1 mouse cellular context compared by ENCODE assay signal in the genomic region with DNA sequence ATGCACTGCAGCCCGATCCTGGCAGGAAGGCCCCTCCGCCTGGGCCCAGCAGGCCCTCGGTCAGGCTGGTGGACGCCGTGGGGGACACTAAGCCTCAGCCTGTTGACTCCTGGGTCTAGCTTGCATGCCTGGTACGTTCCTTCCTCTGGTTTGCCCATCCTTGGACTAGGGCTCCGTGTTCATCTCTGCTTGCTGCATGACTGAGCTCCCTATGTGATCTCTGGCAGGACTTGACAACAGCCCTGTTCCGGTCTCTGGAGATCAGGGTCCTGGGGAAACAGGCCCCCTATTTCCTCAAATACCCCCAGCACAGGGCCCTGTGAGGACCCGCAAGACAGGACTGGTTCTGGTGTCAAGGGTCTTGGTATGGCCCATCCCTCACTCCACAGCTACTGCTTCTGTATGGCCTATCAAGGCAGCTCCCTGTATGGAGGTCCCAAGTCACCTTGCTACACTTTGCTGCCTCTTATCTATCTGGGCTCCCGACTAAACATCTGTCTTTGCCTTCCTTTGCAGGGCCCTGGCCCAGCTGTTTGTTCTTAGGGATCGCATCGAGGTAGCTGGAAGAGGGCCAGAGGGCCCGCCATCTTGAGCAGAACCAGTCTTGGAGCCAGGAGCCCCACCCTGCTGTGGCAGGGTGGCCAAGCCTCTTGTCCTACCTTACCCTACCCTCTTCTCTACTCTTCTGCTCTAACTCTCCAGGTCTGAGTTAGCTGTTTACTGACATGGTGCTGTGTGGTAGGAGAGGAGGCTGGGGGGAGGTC.
TF ChIP-seq lines count a peak whose summit lies in the region.

No protein-coding gene starts in this region.

TF ChIP-seq in MEL, 35 proteins besides CTCF, POLR2A, EP300 and RAD21:
- TF ChIP-seq MEF2A (IDR thresholded peaks at IDR 0.05; ENCODE audit: extremely low read depth, insufficient replicate concordance, low read depth, low read length, poor library complexity, severe bottlenecking), result no peak
- TF ChIP-seq POLR2AphosphoS5 (IDR thresholded peaks at IDR 0.05; ENCODE audit: borderline replicate concordance, low read depth, low read length), result no peak
- TF ChIP-seq NELFE (IDR thresholded peaks at IDR 0.05; ENCODE audit: low read depth, low read length), result no peak
- no peak for TF ChIP-seq SMC3 (IDR thresholded peaks at IDR 0.05; ENCODE audit: low read depth, low read length)
- no peak for TF ChIP-seq ZKSCAN1 (IDR thresholded peaks at IDR 0.05; ENCODE audit: low read depth, low read length)
- TF ChIP-seq MAFK (IDR thresholded peaks at IDR 0.05; ENCODE audit: borderline replicate concordance, low read depth, low read length), result no peak
- peak; percentile 73 for TF ChIP-seq ETS1 (IDR thresholded peaks at IDR 0.05; ENCODE audit: low read depth, low read length)
- no peak for TF ChIP-seq MAZ (IDR thresholded peaks at IDR 0.05; ENCODE audit: low read depth, low read length)
- no peak for TF ChIP-seq BHLHE40 (IDR thresholded peaks at IDR 0.05; ENCODE audit: borderline replicate concordance, low read depth, low read length)
